Mouse (Mus musculus) induced T-regulatory cell, adult 2 months (primary cell): ENCODE measurements around the gene Sec63.

Experiments used
- DNase-seq: peaks from one replicate; pipeline ENCODE4 v3.0.0-alpha.2; 2012; ENCODE audit warnings: low read depth

The Sec63 gene

GRCm38 (mm10) chr10:42830007-42830406, 68.7 kb downstream of the Sec63 start:
- DNase-seq = no peak

GRCm38 (mm10) chr10:42830409-42830808, 69.1 kb downstream of the Sec63 start:
- no peak for DNase-seq

GRCm38 (mm10) chr10:42832677-42833076, 71.4 kb downstream of the Sec63 start:
- peak; percentile 63 for DNase-seq

- no peak for DNase-seq
Measured at GRCm38 (mm10) chr10:42833871-42834727, 72.8 kb downstream of the Sec63 start.

- no peak for DNase-seq
Measured at GRCm38 (mm10) chr10:42838106-42838505, 76.8 kb downstream of the Sec63 start.

- DNase-seq = peak; percentile 84
Measured at GRCm38 (mm10) chr10:42838736-42839135, 77.4 kb downstream of the Sec63 start.

GRCm38 (mm10) chr10:42840036-42840435, 78.7 kb downstream of the Sec63 start:
- no peak for DNase-seq

- peak; percentile 69 for DNase-seq
Measured at GRCm38 (mm10) chr10:42841531-42842195, 80.4 kb downstream of the Sec63 start.

- peak; percentile 82 for DNase-seq
Measured at GRCm38 (mm10) chr10:42842358-42842757, 81.1 kb downstream of the Sec63 start.

- DNase-seq = no peak
Measured at GRCm38 (mm10) chr10:42843416-42843815, 82.1 kb downstream of the Sec63 start.

GRCm38 (mm10) chr10:42845480-42845879, 84.2 kb downstream of the Sec63 start:
- DNase-seq = no peak

GRCm38 (mm10) chr10:42848179-42849080, 87.1 kb downstream of the Sec63 start:
- no peak for DNase-seq

- peak; percentile 52 for DNase-seq
Measured at GRCm38 (mm10) chr10:42849081-42849400, 87.7 kb downstream of the Sec63 start.

- no peak for DNase-seq
Measured at GRCm38 (mm10) chr10:42854838-42855237, 93.5 kb downstream of the Sec63 start.

GRCm38 (mm10) chr10:42855250-42855649, 94.0 kb downstream of the Sec63 start:
- DNase-seq = no peak

- no peak for DNase-seq
Measured at GRCm38 (mm10) chr10:42856574-42856973, 95.3 kb downstream of the Sec63 start.

GRCm38 (mm10) chr10:42857021-42857420, 95.7 kb downstream of the Sec63 start:
- DNase-seq = no peak

GRCm38 (mm10) chr10:42859781-42860158, 98.5 kb downstream of the Sec63 start:
- DNase-seq = no peak

- peak; percentile 96 for DNase-seq
Measured at GRCm38 (mm10) chr10:42860159-42860911, 99.0 kb downstream of the Sec63 start, which contains the start of gene Scml4. Gene Scml4 (plus strand): TSS chr10:42860370.

- DNase-seq = peak; percentile 77
Measured at GRCm38 (mm10) chr10:42861446-42861845, 100.2 kb downstream of the Sec63 start.

GRCm38 (mm10) chr10:42862102-42862740, 100.9 kb downstream of the Sec63 start:
- peak; percentile 91 for DNase-seq
